Mouse (Mus musculus): ENCODE measurements at regions not wholly inside any gene's neighbourhood (a gene's known extent, or its start where the extent isn't known, plus 50 kb on each side); places are given as distances from the start of the nearest gene placed in this dataset.

GRCm38 (mm10) chr5:111810079-111810808 is 76.5 kb downstream of the Gm26897 start:
- H3K4me1 ChIP-seq (replicated peaks): no peaks in the 10 kb centered on the region
- 21% methylated on average over 7 of the region's 7 CpGs for whole genome bisulfite sequencing (ENCODE audit: insufficient replicate concordance)
- ATAC-seq (ENCODE audit: insufficient read depth): no peak
- no peaks in the 10 kb centered on the region for H3K9me3 ChIP-seq (replicated peaks)
- no peak overlapping the region for H3K4me2 ChIP-seq
- no peaks in the 10 kb centered on the region for H3K36me3 ChIP-seq (replicated peaks)
- no peaks in the 10 kb centered on the region for H3K27me3 ChIP-seq
- no peak overlapping the region for H3K4me3 ChIP-seq (replicated peaks)
- H3K27ac ChIP-seq (replicated peaks): no peak overlapping the region
- no peak overlapping the region for H3K9ac ChIP-seq

GRCm38 (mm10) chr5:111812581-111812980 is 78.9 kb downstream of the Gm26897 start:
- H3K4me3 ChIP-seq (replicated peaks): no peak overlapping the region
- no peak for ATAC-seq (ENCODE audit: insufficient read depth)
- H3K36me3 ChIP-seq (replicated peaks): no peaks in the 10 kb centered on the region
- no peaks in the 10 kb centered on the region for H3K27me3 ChIP-seq
- no peak overlapping the region for H3K4me2 ChIP-seq
- H3K9ac ChIP-seq: no peak overlapping the region
- no peaks in the 10 kb centered on the region for H3K9me3 ChIP-seq (replicated peaks)
- no peaks in the 10 kb centered on the region for H3K4me1 ChIP-seq (replicated peaks)
- H3K27ac ChIP-seq (replicated peaks): no peak overlapping the region
- WGBS (ENCODE audit: insufficient replicate concordance): 51% methylated on average over 7 of the region's 7 CpGs

GRCm38 (mm10) chr5:111813090-111813753 is 79.5 kb downstream of the Gm26897 start:
- Histone ChIP-seq H3K4me2 (no peak overlapping the region), H3K4me1 (replicated peaks) (no peaks in the 10 kb centered on the region), H3K9me3 (replicated peaks) (no peaks in the 10 kb centered on the region), H3K9ac (no peak overlapping the region), H3K36me3 (replicated peaks) (no peaks in the 10 kb centered on the region), H3K27me3 (no peaks in the 10 kb centered on the region), H3K4me3 (replicated peaks) (no peak overlapping the region), H3K27ac (replicated peaks) (no peak overlapping the region)
- 63% methylated on average over 6 of the region's 6 CpGs for WGBS (ENCODE audit: insufficient replicate concordance)
- ATAC-seq (ENCODE audit: insufficient read depth): no peak

- no peak for ATAC-seq (ENCODE audit: insufficient read depth)
- Histone ChIP-seq H3K27me3 (no peaks in the 10 kb centered on the region), H3K9ac (no peak overlapping the region), H3K4me3 (replicated peaks) (no peak overlapping the region), H3K4me2 (no peak overlapping the region), H3K9me3 (replicated peaks) (no peaks in the 10 kb centered on the region), H3K36me3 (replicated peaks) (no peaks in the 10 kb centered on the region), H3K27ac (replicated peaks) (no peak overlapping the region), H3K4me1 (replicated peaks) (no peaks in the 10 kb centered on the region)
- 36% methylated on average over 20 of the region's 20 CpGs for WGBS (ENCODE audit: insufficient replicate concordance)
Measured at GRCm38 (mm10) chr5:111814893-111815760, 81.4 kb downstream of the Gm26897 start.

- ATAC-seq (ENCODE audit: insufficient read depth): no peak
- Histone ChIP-seq H3K4me1 (replicated peaks) (no peaks in the 10 kb centered on the region), H3K9me3 (replicated peaks) (no peaks in the 10 kb centered on the region), H3K27me3 (no peaks in the 10 kb centered on the region), H3K4me2 (no peak overlapping the region), H3K4me3 (replicated peaks) (no peak overlapping the region), H3K27ac (replicated peaks) (no peak overlapping the region), H3K9ac (no peak overlapping the region), H3K36me3 (replicated peaks) (no peaks in the 10 kb centered on the region)
- WGBS (ENCODE audit: insufficient replicate concordance): 67% methylated on average over 9 of the region's 9 CpGs
Measured at GRCm38 (mm10) chr5:111820963-111821362, 87.2 kb downstream of the Gm26897 start.

- no peak for ATAC-seq (ENCODE audit: insufficient read depth)
- H3K9me3 ChIP-seq (replicated peaks): no peaks in the 10 kb centered on the region
Measured at GRCm38 (mm10) chr5:111822882-111823281, 89.2 kb downstream of the Gm26897 start.

GRCm38 (mm10) chr5:111823420-111823819 is 89.7 kb downstream of the Gm26897 start:
- WGBS (ENCODE audit: insufficient replicate concordance): 39% methylated on average over 4 of the region's 4 CpGs
- no peaks in the 10 kb centered on the region for H3K27me3 ChIP-seq
- no peak for ATAC-seq (ENCODE audit: insufficient read depth)

More at GRCm38 (mm10) chr5:111822882-111823281, 89.2 kb downstream of the Gm26897 start:
- Histone ChIP-seq H3K4me2 (no peak overlapping the region), H3K4me1 (replicated peaks) (no peaks in the 10 kb centered on the region), H3K27me3 (no peaks in the 10 kb centered on the region), H3K36me3 (replicated peaks) (no peaks in the 10 kb centered on the region), H3K9ac (no peak overlapping the region), H3K4me3 (replicated peaks) (no peak overlapping the region), H3K27ac (replicated peaks) (no peak overlapping the region)

GRCm38 (mm10) chr5:111823842-111824241 is 90.1 kb downstream of the Gm26897 start:
- no peak for ATAC-seq (ENCODE audit: insufficient read depth)
- H3K27ac ChIP-seq (replicated peaks): no peak overlapping the region
- whole genome bisulfite sequencing (ENCODE audit: insufficient replicate concordance): 35% methylated on average over 5 of the region's 5 CpGs

More at GRCm38 (mm10) chr5:111823420-111823819, 89.7 kb downstream of the Gm26897 start:
- no peak overlapping the region for H3K27ac ChIP-seq (replicated peaks)
- no peak overlapping the region for H3K9ac ChIP-seq
- no peak overlapping the region for H3K4me2 ChIP-seq
- no peaks in the 10 kb centered on the region for H3K9me3 ChIP-seq (replicated peaks)
- no peaks in the 10 kb centered on the region for H3K36me3 ChIP-seq (replicated peaks)
- H3K4me1 ChIP-seq (replicated peaks): no peaks in the 10 kb centered on the region
- H3K4me3 ChIP-seq (replicated peaks): no peak overlapping the region

GRCm38 (mm10) chr5:111824600-111825130 is 90.9 kb downstream of the Gm26897 start:
- H3K27ac ChIP-seq (replicated peaks): no peak overlapping the region
- no peaks in the 10 kb centered on the region for H3K27me3 ChIP-seq
- H3K36me3 ChIP-seq (replicated peaks): no peaks in the 10 kb centered on the region
- no peak for ATAC-seq (ENCODE audit: insufficient read depth)
- no peak overlapping the region for H3K4me3 ChIP-seq (replicated peaks)
- WGBS (ENCODE audit: insufficient replicate concordance): 45% methylated on average over 4 of the region's 4 CpGs
- H3K9me3 ChIP-seq (replicated peaks): no peaks in the 10 kb centered on the region
- H3K4me2 ChIP-seq: no peak overlapping the region
- no peaks in the 10 kb centered on the region for H3K4me1 ChIP-seq (replicated peaks)
- no peak overlapping the region for H3K9ac ChIP-seq

More at GRCm38 (mm10) chr5:111823842-111824241, 90.1 kb downstream of the Gm26897 start:
- Histone ChIP-seq H3K9ac (no peak overlapping the region), H3K27me3 (no peaks in the 10 kb centered on the region), H3K4me1 (replicated peaks) (no peaks in the 10 kb centered on the region), H3K4me3 (replicated peaks) (no peak overlapping the region), H3K9me3 (replicated peaks) (no peaks in the 10 kb centered on the region), H3K4me2 (no peak overlapping the region), H3K36me3 (replicated peaks) (no peaks in the 10 kb centered on the region)

GRCm38 (mm10) chr5:111829891-111830290 is 96.2 kb downstream of the Gm26897 start:
- Histone ChIP-seq H3K36me3 (replicated peaks) (no peaks in the 10 kb centered on the region), H3K4me1 (replicated peaks) (no peaks in the 10 kb centered on the region), H3K27me3 (no peaks in the 10 kb centered on the region), H3K9me3 (replicated peaks) (no peaks in the 10 kb centered on the region), H3K4me2 (no peak overlapping the region), H3K4me3 (replicated peaks) (no peak overlapping the region), H3K27ac (replicated peaks) (no peak overlapping the region), H3K9ac (no peak overlapping the region)
- 81% methylated on average over 6 of the region's 6 CpGs for whole genome bisulfite sequencing (ENCODE audit: insufficient replicate concordance)
- no peak for ATAC-seq (ENCODE audit: insufficient read depth)
